Mouse (Mus musculus) spleen, postnatal 10 days (tissue): Measurements from ENCODE around the gene Csmd2.

Experiments used
- DNase-seq, 2 experiments: peaks; one replicate each; pipeline ENCODE4 v3.0.0; 2021 to 2022; ENCODE audit warnings: low spot score in 2 of 2

The Csmd2 gene

GRCm38 (mm10) chr4:128327421-128327820 is 339.8 kb downstream of the Csmd2 start:
- DNase-seq: no peak

GRCm38 (mm10) chr4:128330519-128330918 is 342.9 kb downstream of the Csmd2 start:
- no peak for DNase-seq

GRCm38 (mm10) chr4:128340457-128340856 is 352.8 kb downstream of the Csmd2 start:
- no peak for DNase-seq

- DNase-seq: no peak
Observed at GRCm38 (mm10) chr4:128341315-128341714, 353.7 kb downstream of the Csmd2 start.

- no peak for DNase-seq
Observed at GRCm38 (mm10) chr4:128342208-128342607, 354.6 kb downstream of the Csmd2 start.

GRCm38 (mm10) chr4:128358751-128359150 is 371.1 kb downstream of the Csmd2 start:
- DNase-seq: no peak

GRCm38 (mm10) chr4:128365851-128366250 is 378.2 kb downstream of the Csmd2 start:
- DNase-seq: no peak

- no peak for DNase-seq
Observed at GRCm38 (mm10) chr4:128368088-128368487, 380.4 kb downstream of the Csmd2 start.

GRCm38 (mm10) chr4:128371766-128372165 is 384.1 kb downstream of the Csmd2 start:
- no peak for DNase-seq

GRCm38 (mm10) chr4:128373196-128373595 is 385.5 kb downstream of the Csmd2 start:
- no peak for DNase-seq

- no peak for DNase-seq
Observed at GRCm38 (mm10) chr4:128374051-128374450, 386.4 kb downstream of the Csmd2 start.

GRCm38 (mm10) chr4:128378946-128379345 is 391.3 kb downstream of the Csmd2 start:
- no peak for DNase-seq

GRCm38 (mm10) chr4:128381331-128381730 is 393.7 kb downstream of the Csmd2 start:
- no peak for DNase-seq

- DNase-seq: no peak
Observed at GRCm38 (mm10) chr4:128383800-128384199, 396.1 kb downstream of the Csmd2 start.

GRCm38 (mm10) chr4:128391484-128391883 is 403.8 kb downstream of the Csmd2 start:
- no peak for DNase-seq

- DNase-seq: no peak
Observed at GRCm38 (mm10) chr4:128392279-128392678, 404.6 kb downstream of the Csmd2 start.

- no peak for DNase-seq
Observed at GRCm38 (mm10) chr4:128393864-128394263, 406.2 kb downstream of the Csmd2 start.

- DNase-seq: no peak
Observed at GRCm38 (mm10) chr4:128396616-128397015, 409.0 kb downstream of the Csmd2 start.

GRCm38 (mm10) chr4:128397804-128398203 is 410.1 kb downstream of the Csmd2 start:
- DNase-seq: no peak

GRCm38 (mm10) chr4:128398948-128399347 is 411.3 kb downstream of the Csmd2 start:
- no peak for DNase-seq

- no peak for DNase-seq
Observed at GRCm38 (mm10) chr4:128400016-128400415, 412.4 kb downstream of the Csmd2 start.

- no peak for DNase-seq
Observed at GRCm38 (mm10) chr4:128401591-128401990, 413.9 kb downstream of the Csmd2 start.

- no peak for DNase-seq
Observed at GRCm38 (mm10) chr4:128402706-128403105, 415.0 kb downstream of the Csmd2 start.

GRCm38 (mm10) chr4:128405576-128405975 is 417.9 kb downstream of the Csmd2 start:
- no peak for DNase-seq
